Mouse (Mus musculus) splenic B cell, adult 2 months (primary cell): ENCODE data around the gene Dst.

Source experiments
- DNase-seq: peaks from one replicate; pipeline ENCODE4 v3.0.0-alpha.2; 2011; ENCODE audit warnings: low read depth, low spot score
- H3K27me3 ChIP-seq: 2 replicates; pipeline ENCODE4 v1.6.1; 2012; ENCODE audit warnings: mild to moderate bottlenecking, low read length, moderate library complexity, mixed read lengths; ENCODE audit not compliant: control insufficient read depth, poor library complexity, insufficient read depth, severe bottlenecking
- H3K36me3 ChIP-seq: 2 replicates; pipeline ENCODE4 v1.6.1; 2012; ENCODE audit warnings: mild to moderate bottlenecking, low read length, moderate library complexity, mixed read lengths; ENCODE audit not compliant: control insufficient read depth, poor library complexity, insufficient read depth, severe bottlenecking

Dst gene

DNA sequence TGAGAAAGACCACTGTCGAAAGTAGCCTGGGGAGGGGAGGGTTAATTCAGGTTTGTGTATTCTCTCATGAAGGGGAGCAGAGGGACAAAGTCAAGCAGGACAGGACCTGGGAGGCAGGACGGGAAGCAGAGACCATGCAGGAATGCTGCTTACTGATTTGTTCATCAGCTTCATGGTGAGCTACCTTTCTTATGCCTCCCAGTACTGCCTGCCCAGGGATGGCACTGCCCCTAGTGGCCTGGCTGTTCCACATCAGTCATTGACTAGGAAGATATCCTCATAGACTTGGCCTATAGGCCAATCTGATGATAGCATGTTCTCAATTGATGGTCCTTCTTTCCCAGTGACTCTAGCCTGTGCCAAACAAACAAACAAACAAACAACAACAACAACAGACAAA, 35.9 kb downstream of the Dst start:
- Histone ChIP-seq H3K36me3 (no peaks in the 10 kb centered on the region), H3K27me3 (no peaks in the 10 kb centered on the region)
- no peak for DNase-seq

DNA sequence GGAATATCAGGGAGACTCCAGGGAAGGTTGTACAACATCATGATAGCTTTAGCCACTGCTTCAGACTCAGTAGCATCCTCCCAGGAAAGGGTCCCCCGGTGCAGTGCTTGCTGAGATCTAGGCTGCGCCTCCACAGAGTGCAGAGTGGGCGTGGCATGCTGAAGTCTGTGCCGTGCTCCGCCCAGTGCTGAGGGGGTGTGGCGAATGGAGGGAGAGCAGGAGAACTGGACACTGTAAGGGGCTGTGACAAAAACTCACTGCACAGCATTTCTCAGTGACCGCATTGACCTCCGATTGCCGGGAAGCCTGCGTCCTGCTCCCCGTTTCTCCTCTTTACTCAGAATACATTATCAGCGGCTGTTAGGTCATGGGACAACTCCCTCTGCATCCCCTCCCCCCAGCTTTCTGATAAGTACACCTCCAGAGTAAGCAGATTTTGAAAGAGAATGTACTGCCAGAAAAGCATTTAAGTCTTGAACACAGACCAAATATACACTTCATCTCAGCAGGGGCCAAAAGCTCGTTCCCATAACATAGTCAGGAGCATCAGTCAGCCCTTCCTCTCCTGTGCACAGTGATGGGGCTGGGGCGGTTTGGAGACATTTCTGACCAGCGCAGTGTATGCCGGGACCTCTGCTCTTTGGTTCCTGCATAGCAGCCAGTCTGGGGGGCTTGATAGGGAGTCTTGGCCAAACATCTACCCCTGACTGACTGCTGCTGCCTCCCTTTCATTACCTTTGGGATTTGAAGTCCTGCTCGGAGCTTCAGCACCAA, 37.1 kb downstream of the Dst start:
- Histone ChIP-seq H3K36me3 (no peaks in the 10 kb centered on the region), H3K27me3 (no peaks in the 10 kb centered on the region)
- DNase-seq: no peak

DNA sequence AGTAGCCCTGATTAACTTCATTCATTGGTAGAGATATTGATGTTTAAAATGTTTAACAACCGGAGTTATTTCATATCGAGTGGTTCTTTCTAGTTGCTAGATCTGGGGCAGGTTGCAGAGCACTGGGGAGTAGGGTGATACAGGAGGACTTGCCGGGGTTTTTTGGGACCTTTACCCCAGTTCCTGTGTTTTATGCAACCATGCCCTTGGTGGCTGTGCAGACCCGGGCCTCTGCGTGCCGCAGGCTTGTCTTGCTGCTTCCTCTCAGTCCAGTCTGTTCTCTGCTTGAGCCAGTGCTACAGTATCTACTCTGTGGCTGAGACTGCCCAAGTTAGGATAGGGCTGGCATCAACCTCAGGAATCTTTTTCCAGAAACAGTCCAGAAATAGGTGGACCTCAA, 37.7 kb downstream of the Dst start:
- Histone ChIP-seq H3K36me3 (no peaks in the 10 kb centered on the region), H3K27me3 (no peaks in the 10 kb centered on the region)
- no peak for DNase-seq

DNA sequence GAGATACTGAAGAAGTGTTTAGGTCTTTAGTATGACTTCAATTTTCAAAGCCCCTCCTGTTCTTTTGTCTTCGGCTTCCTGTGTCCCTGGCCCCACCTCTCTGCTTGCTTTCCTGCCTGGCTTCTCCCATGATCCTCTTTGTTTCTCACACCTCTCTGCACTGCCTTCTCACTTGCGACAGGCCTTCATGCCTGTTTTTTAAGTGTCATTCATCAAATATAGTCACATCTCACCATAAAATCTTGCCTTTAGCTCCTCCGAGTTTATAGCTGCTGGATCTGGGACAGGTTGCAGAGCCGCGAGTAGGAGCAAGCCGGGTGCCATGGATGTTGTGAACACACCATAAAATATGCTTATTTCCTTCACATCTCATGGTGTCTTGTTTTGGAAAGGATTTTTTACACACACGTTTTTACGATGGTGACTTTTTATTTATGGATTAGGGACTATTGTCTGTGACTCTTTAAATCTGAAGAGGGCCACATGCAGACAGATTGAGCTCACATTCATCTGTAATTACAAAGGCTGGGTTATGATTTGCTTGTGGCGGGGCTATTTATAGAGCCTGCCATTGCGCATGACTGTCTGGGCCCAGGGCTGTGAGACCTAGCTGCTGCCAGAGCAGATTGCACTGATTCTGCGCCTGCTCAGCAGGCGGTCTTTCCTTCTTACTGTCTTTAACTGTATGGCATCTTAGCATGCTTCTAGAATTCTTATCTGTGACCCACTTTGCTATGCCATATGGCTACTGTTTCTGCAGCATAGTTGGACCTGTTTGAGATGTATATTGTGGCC, 38.8 kb downstream of the Dst start:
- H3K36me3 ChIP-seq: no peaks in the 10 kb centered on the region
- H3K27me3 ChIP-seq: no peaks in the 10 kb centered on the region
- DNase-seq: no peak

DNA sequence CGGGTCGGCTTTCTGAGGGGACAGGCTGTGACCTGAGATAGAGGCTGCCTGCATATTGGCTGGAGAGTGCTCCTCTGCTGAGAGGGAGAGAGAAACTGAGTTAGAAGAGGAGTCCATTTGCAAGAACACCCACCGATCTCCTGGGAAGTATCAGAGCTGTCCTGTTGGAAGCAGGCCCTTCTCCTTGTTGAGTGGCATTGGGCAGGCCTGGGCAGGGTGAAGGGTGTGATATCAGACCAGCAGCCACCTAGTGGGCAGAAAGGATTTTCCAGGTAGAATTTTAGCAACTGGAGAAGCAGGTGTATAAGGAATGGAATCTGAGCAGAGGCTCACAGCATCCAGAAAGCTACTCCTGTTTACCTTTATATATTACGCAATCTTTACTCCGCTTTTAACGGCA, 39.8 kb downstream of the Dst start:
- no peaks in the 10 kb centered on the region for H3K36me3 ChIP-seq
- no peaks in the 10 kb centered on the region for H3K27me3 ChIP-seq
- no peak for DNase-seq

DNA sequence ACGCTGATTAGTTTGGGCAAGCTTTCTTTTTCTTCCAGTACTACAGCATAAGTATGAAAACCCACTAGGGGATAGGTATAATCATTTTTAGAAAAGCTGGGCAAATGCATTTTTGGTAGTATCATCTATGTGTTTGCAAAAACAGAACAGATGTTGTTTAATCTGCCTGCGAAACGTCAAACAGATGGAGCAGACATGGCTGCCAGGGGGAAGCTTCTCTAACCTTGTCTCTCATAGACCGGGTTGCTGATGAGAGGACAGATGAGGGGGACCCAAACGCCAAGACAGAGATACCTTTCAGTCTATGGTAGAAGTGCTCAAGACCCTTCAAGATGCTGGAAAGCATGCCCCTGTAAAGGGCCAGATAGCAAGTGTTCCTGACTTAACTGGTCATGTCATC, 40.5 kb downstream of the Dst start:
- no peak for DNase-seq
- H3K36me3 ChIP-seq: no peaks in the 10 kb centered on the region
- no peaks in the 10 kb centered on the region for H3K27me3 ChIP-seq

DNA sequence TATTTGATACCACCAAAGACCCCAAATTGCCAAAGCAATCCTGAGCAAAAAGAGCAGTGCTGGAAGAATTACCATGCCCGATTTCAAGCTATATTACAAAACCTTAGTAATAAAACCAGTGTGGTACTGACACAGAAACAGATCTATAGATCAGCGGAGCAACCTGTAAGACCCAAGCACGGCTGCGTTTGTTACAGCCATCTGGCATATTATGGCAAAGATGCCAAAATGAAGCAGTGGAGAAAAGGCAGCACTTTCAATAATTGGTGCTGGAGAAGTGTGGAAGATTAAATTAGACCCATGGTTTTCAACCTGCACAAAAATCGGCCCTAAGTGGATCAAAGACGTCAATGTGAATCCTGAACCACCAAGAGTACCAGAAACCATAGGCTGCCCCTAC, 47.6 kb downstream of the Dst start:
- Histone ChIP-seq H3K27me3 (no peaks in the 10 kb centered on the region; the same call in 1 of the 2 replicates), H3K36me3 (no peaks in the 10 kb centered on the region)
- DNase-seq: no peak

DNA sequence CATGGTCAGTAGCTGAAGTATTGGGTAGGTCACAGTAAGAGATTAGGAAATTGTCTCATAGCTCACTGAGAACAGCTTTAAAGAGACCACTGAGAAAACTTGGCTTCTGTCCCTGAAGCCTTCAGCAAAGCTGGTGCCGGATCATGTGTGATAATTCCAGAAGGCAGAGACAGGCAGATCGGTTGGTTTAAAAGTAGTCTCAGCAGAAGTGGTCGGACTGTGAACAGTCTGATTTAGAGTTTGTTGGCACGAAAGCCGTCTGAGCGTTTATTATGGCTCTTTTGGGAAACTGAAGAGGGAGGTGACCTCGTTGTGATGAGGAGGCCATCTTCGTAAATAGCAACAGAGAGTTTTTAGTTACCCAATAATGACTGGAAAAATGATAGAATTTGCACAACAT, 52.4 kb downstream of the Dst start:
- no peak for DNase-seq
- Histone ChIP-seq H3K27me3 (no peaks in the 10 kb centered on the region), H3K36me3 (no peaks in the 10 kb centered on the region)

DNA sequence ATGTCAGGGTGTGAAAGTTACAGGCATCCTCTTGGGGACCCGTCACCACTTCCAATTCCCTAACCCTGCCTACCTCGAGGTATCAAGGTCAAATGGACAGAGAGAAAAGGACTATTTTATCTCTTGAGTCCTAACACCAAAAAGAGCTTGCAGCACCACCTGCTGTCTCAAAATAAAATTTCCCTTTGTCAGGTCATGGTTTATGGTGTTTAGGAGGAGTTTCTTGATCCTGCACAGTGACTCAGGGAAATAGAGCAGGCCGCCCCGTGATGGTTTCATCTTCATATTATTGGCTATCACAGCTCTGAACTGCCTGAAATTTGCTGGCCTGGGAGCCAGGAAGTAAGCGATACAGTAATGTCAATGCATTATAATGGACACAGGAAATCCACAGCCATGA, 56.6 kb downstream of the Dst start:
- Histone ChIP-seq H3K36me3 (no peaks in the 10 kb centered on the region), H3K27me3 (no peaks in the 10 kb centered on the region)
- DNase-seq: peak; percentile 4

DNA sequence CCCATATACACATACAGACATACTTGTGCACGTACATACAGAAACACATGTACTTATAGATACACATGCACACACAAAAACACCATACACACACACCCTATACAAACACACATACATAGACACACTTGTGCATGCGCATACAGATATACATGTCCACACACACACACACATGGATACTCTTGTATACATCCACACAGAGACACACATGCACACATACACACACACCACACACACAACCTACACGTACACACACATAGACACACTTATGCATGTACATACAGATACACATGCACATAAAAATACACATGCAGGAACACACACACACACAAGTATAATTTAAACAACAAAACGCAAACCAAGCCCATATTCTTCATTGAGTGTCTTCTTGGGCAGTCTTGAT, 57.8 kb downstream of the Dst start:
- Histone ChIP-seq H3K36me3 (no peaks in the 10 kb centered on the region), H3K27me3 (no peaks in the 10 kb centered on the region)
- DNase-seq: no peak

DNA sequence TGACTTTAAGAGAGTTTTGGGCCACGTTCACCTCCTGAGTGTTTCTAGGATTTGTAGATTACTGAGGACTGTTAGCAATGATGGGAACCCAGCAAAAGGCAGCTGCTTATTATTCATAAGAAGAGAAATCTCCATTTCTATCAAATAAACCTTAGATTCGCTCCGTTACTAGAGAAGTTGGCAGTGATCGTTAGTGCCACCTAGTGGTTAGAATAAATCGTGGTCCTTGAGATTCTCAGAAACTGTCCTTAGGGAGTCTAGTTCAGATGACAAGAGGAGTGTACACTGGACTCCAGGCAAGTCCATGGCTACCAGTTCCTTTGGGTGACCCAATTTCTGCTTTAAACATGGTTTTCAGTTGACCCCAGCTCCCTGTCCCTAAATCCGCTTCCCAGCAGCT, 58.3 kb downstream of the Dst start:
- DNase-seq: peak; percentile 43
- Histone ChIP-seq H3K27me3 (no peaks in the 10 kb centered on the region), H3K36me3 (no peaks in the 10 kb centered on the region)

DNA sequence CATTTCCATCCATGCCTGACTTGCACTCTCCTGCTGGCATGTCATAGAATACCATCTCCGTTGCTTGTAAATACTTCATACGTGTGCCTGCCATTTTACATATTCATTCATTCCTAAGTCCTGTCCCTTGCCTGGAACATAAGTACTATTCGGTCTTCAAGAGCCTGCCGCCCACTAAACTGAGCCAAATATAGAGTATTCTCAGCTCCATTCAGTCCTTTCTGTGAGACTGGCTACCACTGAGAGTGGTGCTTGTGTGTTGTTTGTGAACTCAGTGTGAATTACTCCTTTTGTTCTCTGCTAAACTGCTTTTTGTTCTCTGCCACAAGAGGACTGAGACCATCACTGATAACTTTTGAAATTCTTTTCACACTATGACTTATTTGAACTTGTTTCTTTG, 59.2 kb downstream of the Dst start:
- Histone ChIP-seq H3K36me3 (no peaks in the 10 kb centered on the region), H3K27me3 (no peaks in the 10 kb centered on the region)
- DNase-seq: no peak

DNA sequence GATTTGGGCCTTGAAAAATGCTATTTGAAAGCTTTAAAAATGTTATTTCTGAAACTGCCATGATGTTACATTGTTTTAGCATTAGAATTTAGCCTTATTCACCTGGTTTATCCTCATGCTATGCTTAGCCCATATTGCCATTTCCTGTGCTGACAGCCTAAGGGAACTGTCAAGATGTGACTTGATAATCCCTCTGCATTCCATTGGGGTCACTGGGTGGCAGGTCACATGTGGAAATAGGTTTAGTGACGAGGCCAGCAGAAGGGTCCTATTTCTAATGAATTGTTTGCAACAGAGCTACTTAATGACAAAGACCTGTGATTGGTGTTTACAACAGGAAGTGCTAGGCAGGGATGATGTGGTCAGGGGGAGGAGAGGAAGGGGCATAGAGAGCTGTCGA, 61.9 kb downstream of the Dst start:
- no peaks in the 10 kb centered on the region for H3K36me3 ChIP-seq
- no peaks in the 10 kb centered on the region for H3K27me3 ChIP-seq
- DNase-seq: no peak

DNA sequence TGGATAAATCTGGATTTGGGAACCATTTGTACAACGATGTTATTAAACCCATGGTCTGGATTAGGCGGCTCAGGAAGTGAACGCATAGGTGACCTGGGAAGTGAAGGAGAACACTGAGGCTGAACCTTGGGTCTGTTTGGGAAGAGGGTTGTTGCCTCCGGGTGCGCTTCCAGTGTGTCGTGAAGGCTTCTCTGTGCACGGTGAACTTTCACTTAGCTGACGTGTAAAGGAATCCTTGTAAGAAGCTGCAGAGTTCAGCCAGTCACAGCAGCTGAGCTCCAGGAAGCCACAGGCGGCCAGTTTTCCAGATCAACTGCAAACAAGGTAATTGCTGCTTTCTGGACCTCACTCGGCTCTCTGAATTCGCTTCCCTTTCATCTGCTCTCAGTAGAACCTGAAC, 66.4 kb downstream of the Dst start:
- H3K27me3 ChIP-seq: no peaks in the 10 kb centered on the region
- no peak for DNase-seq
- H3K36me3 ChIP-seq: no peaks in the 10 kb centered on the region

DNA sequence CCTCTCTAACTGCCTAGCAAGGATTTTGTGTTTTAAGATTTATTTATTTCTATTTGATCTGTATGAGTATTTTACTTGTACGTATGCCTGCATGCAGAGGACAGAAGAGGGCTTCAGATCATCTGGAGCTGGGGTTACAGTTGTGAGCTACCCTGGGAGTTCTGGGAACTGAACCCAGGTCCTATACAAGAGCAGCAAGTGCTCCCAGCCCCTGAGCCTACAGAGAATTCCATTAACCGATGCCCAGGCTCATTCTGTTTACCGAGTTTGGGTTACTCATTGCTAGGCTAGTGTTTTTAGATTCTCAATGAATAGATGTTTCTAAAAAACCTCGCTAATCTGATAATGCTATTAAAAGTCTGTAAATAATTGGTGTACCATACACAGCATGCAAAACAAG, 67.3 kb downstream of the Dst start:
- H3K27me3 ChIP-seq: no peaks in the 10 kb centered on the region

More for the DNA sequence above, 67.3 kb downstream of the Dst start:
- DNase-seq: no peak
- H3K36me3 ChIP-seq: no peaks in the 10 kb centered on the region
